Comparison of ENCODE assay signal across 9 mouse cellular contexts in genomic region chr8:127190350-127190749, GRCm38 (mm10).
DNase-seq lines count a peak whose midpoint lies in the region; ATAC-seq and TF ChIP-seq lines count a peak whose summit lies in the region.
"Had no signal": no experiment of that assay in that cellular context is flagged by ENCODE, and none has a peak within 500 bp of the region (broad histone marks: within the 10 kb centered on the region; RNA-seq: fewer than 3 reads in every experiment).

No protein-coding gene starts in this region.

- WGBS in lung, postnatal 0 days, result 33% methylated on average over 7 of the region's 7 CpGs

- no peaks in the 10 kb centered on the region for H3K27me3 ChIP-seq in CH12.LX (replicated peaks)
- no peaks in the 10 kb centered on the region for H3K27me3 ChIP-seq in lung, postnatal 0 days (replicated peaks; ENCODE audit: insufficient read depth, low read length)
- H3K27me3 ChIP-seq: neural tube, embryonic 12.5 days had no signal

- H3K4me3 ChIP-seq in CH12.LX (replicated peaks in 1 of 3; ENCODE audit: low read depth in 2 of 3, low read length in 2 of 3, poor library complexity in 1 of 3), result no peak overlapping the region
- H3K4me3 ChIP-seq in gastrocnemius, adult 2 months, result no peak overlapping the region
- no peak overlapping the region for H3K4me3 ChIP-seq in lung, postnatal 0 days (ENCODE audit: low read depth, low read length)
- H3K4me3 ChIP-seq: neural tube, embryonic 12.5 days had no signal

- no peaks in the 10 kb centered on the region for H3K36me3 ChIP-seq in CH12.LX (replicated peaks in 1 of 2; ENCODE audit: control insufficient read depth in 1 of 2, insufficient read depth in 1 of 2, low read length in 1 of 2)
- H3K36me3 ChIP-seq in lung, postnatal 0 days (ENCODE audit: insufficient read depth, low read length), result no peaks in the 10 kb centered on the region
- H3K36me3 ChIP-seq: neural tube, embryonic 12.5 days had no signal

- H3K4me2 ChIP-seq in CH12.LX (ENCODE audit: insufficient read depth, low read depth, poor library complexity, severe bottlenecking), result peak overlapping the region; percentile 47; the same call in 1 of the 2 replicates
- H3K4me2 ChIP-seq in lung, postnatal 0 days (replicated peaks; ENCODE audit: low read depth, low read length), result no peak overlapping the region
- H3K4me2 ChIP-seq: neural tube, embryonic 12.5 days had no signal

- ATAC-seq in lung, postnatal 0 days, result 0 out of 2 replicates have a peak, but pooled peaks have one; percentile 40
- no peak for ATAC-seq in activated CD4-positive, CD25-positive, alpha-beta regulatory T cell, adult 4 months

- DNase-seq in 416B (ENCODE audit: low read depth), result peak; percentile 72
- DNase-seq in CH12.LX (ENCODE audit: extremely low read depth), result peak; percentile 64
- DNase-seq in c-Kit-positive CD71-positive TER-119-positive erythroid progenitor cells, embryonic 14.5 days (ENCODE audit: low spot score), result peak; percentile 15
- DNase-seq in gastrocnemius, adult 2 months, result peak; percentile 46
- DNase-seq in layer of hippocampus, adult 18-20 months (ENCODE audit: low spot score in 2 of 2), result peak; percentile 61 to 87
- DNase-seq in lung, postnatal 0 days (ENCODE audit: low spot score), result peak; percentile 76
- peak; percentile 59 for DNase-seq in right cerebral cortex, postnatal 25 days

- no peak for TF ChIP-seq EP300 in CH12.LX (IDR thresholded peaks at IDR 0.05; ENCODE audit: low read length)
- no peak for TF ChIP-seq EP300 in lung, postnatal 0 days (IDR thresholded peaks at IDR 0.05)

- in situ Hi-C loops in CH12.LX (cut with MboI; ENCODE audit: low pct_ligation_motif_present, low pct_unique_long_range_greater_than_20kb, low sequenced_read_pairs), result loop anchor here (25.0 kb wide), 2 partner anchors 222 to 1322 kb away; no protein-coding TSS in a partner anchor

- peak; percentile 62 to 73 for TF ChIP-seq CTCF in CH12.LX (conservative IDR thresholded peaks at IDR 0.05 in 1 of 2, IDR thresholded peaks at IDR 0.05 in 1 of 2; ENCODE audit: low read depth in 2 of 2, low read length in 2 of 2)
- TF ChIP-seq CTCF in gastrocnemius, adult 2 months (IDR thresholded peaks at IDR 0.05), result peak; percentile 82
- TF ChIP-seq CTCF in lung, postnatal 0 days (IDR thresholded peaks at IDR 0.05), result peak; percentile 90

- TF ChIP-seq POLR2A in CH12.LX (IDR thresholded peaks at IDR 0.05; ENCODE audit: low read depth, low read length), result no peak

- H3K27ac ChIP-seq in CH12.LX (ENCODE audit: insufficient read depth, low read depth), result no peak overlapping the region
- no peak overlapping the region for H3K27ac ChIP-seq in gastrocnemius, adult 2 months
- no peak overlapping the region for H3K27ac ChIP-seq in lung, postnatal 0 days (ENCODE audit: low read length)
- H3K27ac ChIP-seq: neural tube, embryonic 12.5 days had no signal

- H3K9ac ChIP-seq in CH12.LX (ENCODE audit: insufficient read depth, low read depth), result no peak overlapping the region
- H3K9ac ChIP-seq in lung, postnatal 0 days (replicated peaks; ENCODE audit: low read depth), result no peak overlapping the region
- H3K9ac ChIP-seq: neural tube, embryonic 12.5 days had no signal

- no peaks in the 10 kb centered on the region for H3K79me2 ChIP-seq in CH12.LX (replicated peaks; ENCODE audit: control insufficient read depth, extremely low read depth, insufficient read depth, poor library complexity, severe bottlenecking)

- dilution Hi-C loops in CH12.LX (cut with MboI; ENCODE audit: extremely low pct_ligation_motif_present, extremely low pct_unique_long_range_greater_than_20kb, low sequenced_read_pairs), result no loop called here

- peak; percentile 74 for TF ChIP-seq RAD21 in CH12.LX (IDR thresholded peaks at IDR 0.05; ENCODE audit: low read depth, low read length)

- H3K4me1 ChIP-seq in CH12.LX (ENCODE audit: control insufficient read depth in 1 of 2, insufficient read depth in 2 of 2), result peaks cover 6 to 28% of the 10 kb centered on the region in 2 experiments; a peak in 3 of 4 replicates
- no peaks in the 10 kb centered on the region for H3K4me1 ChIP-seq in lung, postnatal 0 days (ENCODE audit: insufficient read depth, low read depth, low read length)

- no peaks in the 10 kb centered on the region for H3K9me3 ChIP-seq in CH12.LX (replicated peaks; ENCODE audit: low read length)
- no peaks in the 10 kb centered on the region for H3K9me3 ChIP-seq in lung, postnatal 0 days (ENCODE audit: low read length)
- H3K9me3 ChIP-seq: neural tube, embryonic 12.5 days had no signal

- intact Hi-C loops in gastrocnemius, adult 2 months (cut with DNase I), result loop anchor here (2.0 to 10.0 kb wide), 5 partner anchors 154 to 1300 kb away; no protein-coding TSS in a partner anchor

TF ChIP-seq in CH12.LX, 34 proteins besides CTCF, POLR2A, EP300 and RAD21:
- TF ChIP-seq MAFK (IDR thresholded peaks at IDR 0.05; ENCODE audit: insufficient replicate concordance, low read length) (0 out of 2 replicates have a peak, but pooled peaks have one; percentile 16), BHLHE40 (IDR thresholded peaks at IDR 0.05; ENCODE audit: low read depth, low read length) (no peak), SMC3 (IDR thresholded peaks at IDR 0.05; ENCODE audit: low read depth, low read length) (peak; percentile 38), ZMIZ1 (IDR thresholded peaks at IDR 0.05; ENCODE audit: low read depth, low read length) (no peak)

Comparison
In these comparisons a context has a peak if more than half of its experiments do, and no peak if none do; other contexts are left out.
1. DNase-seq: peak in every context shown above with its lines; median percentile 76 in lung, postnatal 0 days; 74 in layer of hippocampus, adult 18-20 months; 72 in 416B; 64 in CH12.LX; 59 in right cerebral cortex, postnatal 25 days; 46 in gastrocnemius, adult 2 months; 15 in c-Kit-positive CD71-positive TER-119-positive erythroid progenitor cells, embryonic 14.5 days.